Mouse (Mus musculus) common myeloid progenitor, adult 5-6 weeks (primary cell): ENCODE measurements around the gene Fnip2. TPM values are rescaled to one million over a fixed set of nuclear protein-coding genes. Genes with fewer than 3 reads are reported as not detected.

Experiments
- ATAC-seq: replicated peaks from 2 replicates; pipeline ENCODE4 v1.8.0; 2016; ENCODE audit warnings: low read depth, mild to moderate bottlenecking, moderate TSS enrichment, inconsistent platforms; ENCODE audit not compliant: poor library complexity, severe bottlenecking
- total RNA-seq: library from RNA; stranded (forward); fragments of 200-1000, 187-1606 nt; gene quantifications from 2 replicates; pipeline ENCODE4 v1.2.3, GENCODE M21; 2017

Fnip2 gene
- total RNA-seq, 1 experiment from 2014 or later, result 21.0 TPM

DNA sequence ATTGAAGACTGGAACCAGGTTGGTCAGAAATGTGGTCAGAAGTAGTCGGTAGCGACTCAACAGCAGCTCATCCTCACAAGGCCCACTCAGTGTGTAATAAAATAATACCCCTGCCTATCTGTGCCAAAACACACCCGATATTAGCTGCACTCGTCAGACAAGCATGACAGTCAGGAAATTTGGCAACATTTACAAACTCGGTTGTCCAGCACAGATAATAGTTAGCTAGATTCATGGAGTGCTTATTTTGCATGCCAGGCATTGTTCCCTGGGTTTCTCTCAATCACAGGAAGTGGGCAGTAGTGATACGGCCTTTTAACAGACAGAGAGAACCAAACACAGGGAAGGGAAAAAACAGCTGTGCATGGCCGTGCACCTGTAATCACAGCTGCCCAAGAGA, 30.6 kb downstream of the Fnip2 start:
- peak; percentile 37 for ATAC-seq

DNA sequence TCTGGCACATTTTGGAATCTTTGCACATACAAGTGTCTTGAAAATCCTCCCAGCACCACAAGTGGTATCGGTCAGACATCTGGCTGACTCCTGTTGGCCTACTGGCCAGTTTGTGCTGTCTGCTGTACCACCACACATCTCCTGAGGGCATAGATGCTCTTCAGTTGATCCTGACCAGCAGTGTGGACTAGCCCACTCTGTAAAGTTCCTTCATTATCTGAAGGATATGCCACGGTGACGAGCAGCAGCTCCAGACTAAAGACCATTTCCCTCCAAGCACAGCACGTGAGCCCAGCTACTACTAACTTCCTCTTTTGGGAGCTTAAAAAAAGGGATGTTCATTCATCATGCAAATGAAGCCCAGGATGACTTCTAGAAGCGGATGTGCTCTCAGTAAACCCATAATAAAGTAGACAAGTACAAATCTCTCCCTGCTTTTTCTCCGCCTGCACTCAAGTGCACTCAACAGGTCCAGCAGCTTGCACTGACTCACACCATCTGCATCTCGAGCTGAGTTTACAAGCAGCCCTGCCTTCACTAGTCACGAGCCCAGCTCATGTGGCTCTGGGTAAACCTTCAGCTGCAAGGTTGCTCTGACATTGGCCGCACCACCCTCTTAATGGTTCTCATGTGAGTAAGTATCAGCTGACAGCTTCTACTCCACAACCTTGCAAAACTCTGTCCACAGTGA, 35.9 kb downstream of the Fnip2 start:
- peak; percentile 86 for ATAC-seq

DNA sequence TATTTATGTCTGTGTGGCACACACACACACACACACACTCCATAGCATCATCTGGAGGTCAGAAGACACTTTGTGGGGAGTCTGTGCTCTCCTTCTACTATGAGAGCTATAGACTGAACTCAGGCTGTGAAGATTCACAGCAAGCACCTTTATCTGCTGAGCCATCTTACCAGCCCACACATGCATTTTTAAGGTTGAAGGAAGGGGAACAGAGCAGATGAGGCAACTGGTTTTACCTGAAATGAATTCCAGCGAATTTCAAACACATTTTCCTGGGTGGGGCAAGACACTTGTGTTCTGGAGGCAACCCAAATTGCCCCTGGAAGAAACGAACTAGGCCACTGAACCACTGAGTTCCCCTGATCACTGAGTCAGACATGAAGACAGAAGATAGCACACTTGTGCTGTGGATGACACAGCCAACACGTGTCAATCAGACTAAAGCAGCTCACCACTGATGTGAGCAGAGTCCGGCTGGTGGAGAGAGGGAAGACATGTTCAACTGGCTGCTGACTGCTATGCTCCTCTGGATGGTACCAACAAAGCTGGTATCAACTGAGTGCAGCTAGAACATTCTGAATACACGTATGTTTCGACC, 38.0 kb downstream of the Fnip2 start:
- ATAC-seq, result no peak

DNA sequence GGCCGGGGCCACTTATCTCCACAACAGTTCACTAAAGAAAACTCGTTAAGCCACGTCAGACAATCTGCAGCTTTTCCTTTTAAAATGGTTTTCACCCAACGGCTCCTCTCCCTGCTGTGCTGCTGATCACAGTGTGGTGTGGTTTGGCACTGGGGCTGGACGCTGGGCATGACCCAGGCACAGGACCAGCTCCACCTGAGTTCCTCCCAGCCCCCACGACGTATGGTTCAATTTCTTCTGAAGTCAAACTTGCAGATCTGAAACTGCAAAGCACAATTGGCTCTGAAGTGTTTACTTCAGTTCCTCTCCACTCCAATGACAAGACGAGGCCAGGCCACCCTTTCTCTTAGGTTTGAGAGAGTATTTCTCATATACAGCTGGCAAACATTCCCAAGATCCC, 39.1 kb downstream of the Fnip2 start:
- ATAC-seq, result no peak

DNA sequence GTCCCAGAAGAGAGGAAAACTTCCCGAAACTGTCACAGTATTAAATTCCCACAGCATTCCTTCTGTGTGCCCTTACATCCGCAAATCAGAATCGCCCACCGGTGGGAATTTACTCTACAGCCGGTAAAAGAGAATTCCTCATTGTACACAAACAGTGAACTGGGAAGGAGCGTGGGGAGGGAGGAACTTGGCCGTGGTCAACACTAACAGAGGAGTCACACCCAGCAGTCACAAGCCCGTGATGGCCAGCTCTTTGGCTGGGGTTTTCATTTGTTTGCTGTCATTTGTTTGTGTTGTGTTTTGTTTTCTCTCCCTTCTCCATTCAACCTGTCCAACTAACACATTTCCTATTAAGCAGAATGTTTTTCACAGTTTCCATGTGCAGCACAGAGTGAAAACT, 39.7 kb downstream of the Fnip2 start:
- ATAC-seq, result no peak

DNA sequence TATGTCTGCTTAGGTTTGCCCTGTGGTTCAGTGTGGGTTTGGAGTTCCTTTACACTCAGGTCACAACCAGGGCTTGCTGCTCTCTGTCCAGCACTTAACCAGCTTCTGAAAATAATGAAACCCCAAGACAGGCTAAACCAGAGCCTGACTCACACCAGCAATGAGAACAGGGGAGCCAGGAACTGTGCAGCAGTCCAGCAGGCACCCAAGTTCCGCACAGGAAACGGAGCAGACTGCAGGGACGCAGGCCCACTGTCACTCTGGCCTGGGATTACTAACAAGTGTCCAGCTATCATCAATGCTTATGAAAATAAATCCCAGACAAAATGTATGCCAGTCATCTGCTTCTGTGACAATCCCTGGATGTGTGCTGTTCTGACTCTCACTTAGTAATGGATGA, 40.1 kb downstream of the Fnip2 start:
- no peak for ATAC-seq

DNA sequence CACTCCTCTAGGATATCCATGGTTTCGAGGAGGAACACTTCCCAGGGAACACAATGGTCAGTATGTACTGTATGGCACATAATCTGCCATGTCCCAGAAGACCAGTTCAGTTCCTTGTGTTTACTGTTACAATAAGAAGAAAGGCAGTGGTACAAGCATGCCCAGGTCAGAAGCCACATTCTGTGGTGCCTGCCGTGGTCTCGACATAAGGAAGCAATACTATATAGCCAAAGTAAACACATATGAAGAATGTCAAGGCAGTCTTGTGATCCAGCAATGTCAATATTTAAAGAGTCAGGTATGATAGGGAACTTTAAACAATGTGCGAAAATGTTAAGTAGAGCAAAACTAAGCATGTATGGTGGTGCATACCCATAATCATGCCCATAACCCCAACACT, 44.2 kb downstream of the Fnip2 start:
- ATAC-seq, result no peak

DNA sequence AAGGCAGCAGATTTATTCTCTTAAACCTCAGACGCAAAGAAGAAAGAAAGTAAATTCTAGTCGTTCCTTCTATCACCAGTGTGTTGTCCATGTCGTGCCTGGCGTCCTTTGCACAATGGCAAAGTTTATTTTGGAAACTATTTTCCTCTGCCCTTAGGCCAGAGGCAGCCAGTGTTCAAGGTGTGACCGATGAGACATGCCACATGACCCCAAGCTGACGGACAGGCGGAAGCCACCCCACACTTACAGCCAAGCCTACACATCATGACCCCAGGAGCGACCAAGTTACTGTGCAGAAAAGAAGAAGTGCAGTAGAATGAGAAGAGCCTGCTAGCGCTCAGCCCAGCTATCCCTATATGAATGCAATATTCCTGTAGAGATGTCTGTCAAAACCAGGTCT, 47.7 kb downstream of the Fnip2 start:
- ATAC-seq, result peak; percentile 34; the same call in 1 of the 2 replicates

DNA sequence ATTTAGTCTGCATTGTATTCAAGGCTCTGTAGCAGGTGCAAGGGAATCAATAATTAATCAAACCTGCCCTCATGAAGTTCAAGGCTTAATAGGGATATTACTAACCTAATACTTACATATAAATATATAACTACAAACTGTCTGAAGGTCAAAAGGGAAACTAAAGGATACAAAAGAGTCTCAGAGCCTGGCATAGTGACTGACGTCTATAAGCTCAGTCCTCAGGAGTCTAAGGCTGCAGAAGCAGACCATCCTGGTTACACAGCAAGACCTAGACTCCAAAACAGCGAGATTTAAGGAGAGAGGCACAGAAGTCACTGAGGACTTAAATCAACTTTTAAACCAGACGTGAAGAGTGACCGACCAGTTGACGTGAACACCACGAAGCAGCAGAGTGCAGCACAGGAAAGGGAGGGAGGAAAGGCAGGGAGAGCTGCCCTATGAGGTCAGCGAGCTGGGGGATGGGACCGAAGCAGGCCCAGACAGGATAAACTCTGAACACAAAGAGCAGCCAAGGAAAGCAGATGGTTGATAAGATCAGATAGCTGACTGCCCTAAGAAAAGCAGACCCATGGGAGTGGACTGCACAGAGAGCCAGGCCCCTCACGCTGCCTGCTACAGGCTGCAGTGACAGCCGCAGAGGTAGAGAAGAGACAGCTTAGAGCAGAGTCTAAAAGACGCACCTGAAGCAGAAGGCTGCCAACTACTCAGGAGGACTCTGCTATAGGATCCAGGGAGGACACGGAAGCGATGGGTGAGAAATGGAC, 48.7 kb downstream of the Fnip2 start:
- peak; percentile 60 for ATAC-seq

DNA sequence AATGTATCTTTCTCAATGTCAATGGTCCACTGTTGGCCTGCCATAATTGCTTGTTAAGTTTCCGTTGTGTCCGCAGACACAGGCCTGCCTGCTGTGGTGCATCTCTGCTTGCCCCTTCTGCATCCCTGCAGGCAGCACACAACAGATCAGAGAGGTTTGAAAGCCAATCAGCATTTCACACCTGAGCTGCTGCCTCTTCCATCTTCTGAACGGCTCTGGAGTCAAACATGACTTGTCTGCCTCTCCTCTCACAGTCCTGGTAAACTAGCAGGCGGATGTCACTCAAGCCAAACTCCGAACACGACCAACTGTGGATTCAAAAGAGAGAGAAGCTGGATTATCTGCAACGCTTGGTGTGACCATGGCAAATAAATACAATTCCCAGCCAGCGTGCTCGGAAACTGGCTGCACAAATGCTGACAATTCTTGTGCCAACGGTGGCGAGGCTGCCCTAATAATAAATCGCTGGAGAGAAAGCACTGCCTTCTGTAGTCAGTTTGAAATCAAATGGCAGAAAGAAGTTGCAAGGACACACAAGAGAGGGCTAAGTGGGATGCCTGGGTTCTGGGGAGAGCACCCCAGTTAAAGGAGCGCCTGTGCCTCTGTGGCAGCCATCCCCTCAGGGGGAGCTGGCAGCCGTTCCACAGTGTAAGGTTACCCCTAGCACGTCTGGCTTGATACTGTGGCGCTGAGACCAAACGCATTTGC, 49.6 kb downstream of the Fnip2 start:
- no peak for ATAC-seq

DNA sequence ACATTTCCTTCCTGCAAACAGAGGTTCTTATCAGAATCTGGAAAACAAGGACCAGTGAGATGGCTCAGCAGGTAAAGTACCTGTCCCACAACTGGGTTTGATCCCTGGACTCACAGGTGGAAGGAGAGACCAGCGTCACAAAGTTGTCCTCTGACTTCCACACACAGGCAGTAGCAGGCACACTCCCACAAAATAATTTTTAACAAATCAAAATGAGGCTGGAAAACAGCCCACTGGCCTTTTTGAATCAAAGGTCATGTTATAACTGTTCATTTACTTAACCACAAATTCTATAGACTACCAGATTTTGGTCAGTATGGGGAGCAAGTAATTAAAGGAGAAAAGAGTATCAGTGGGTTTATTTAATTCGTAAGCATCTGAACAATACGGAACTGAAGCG, 50.6 kb downstream of the Fnip2 start:
- no peak for ATAC-seq

DNA sequence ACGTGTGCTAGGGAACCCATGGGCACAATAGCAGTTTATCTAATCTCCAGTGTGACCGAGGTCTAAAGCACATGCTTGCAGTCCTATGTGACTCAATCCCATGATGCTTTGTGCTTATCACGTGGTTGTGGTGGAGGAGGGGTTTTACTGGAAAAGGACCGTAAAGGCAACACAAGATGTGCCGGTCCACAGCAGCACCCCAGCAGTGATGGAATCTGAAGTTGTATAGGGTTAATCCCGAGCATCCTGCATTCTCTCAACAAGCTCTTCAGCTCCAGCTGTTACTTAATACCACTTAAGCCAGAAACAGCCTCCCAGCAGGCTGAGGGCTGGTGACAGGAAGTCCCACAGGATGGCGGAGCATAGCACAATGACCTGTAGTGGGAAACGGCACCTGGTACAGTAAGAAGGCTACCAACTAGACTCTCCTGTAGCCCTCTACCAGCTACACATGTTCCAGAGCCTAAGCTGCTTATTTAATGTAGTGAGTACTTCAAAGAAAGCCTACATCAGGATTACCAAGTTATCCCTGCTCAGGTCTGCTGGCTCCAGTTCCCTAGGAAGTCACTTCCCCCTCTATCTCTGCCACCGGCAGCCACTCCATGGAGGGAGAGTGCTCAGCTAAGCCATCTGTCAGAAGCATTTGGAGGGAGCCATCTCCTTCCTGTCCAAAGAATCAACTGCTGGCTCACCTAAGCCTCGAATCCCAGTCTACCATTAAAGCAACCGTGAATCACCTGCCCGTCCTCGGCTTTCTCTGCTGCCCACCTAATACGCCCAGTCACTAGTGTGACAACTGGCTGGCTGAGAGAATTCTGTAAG, 51.3 kb downstream of the Fnip2 start:
- no peak for ATAC-seq

DNA sequence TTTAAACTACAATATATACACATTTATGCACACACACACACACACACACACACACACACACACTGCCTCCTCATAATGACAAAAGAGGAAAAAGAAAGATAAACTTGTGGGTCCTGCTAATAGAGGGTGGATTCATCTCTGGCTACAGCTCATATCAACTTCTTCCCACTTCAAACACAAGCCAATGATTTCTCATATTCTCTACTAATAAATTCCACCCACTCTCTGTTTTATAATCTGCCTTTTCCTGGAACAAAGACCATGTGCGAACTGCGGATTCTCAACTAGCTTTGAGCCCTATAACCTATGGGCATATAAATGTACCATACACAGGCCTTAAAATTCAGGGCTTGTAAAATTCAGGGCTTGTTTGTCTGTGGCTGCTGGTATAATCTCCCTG, 53.3 kb downstream of the Fnip2 start:
- no peak for ATAC-seq

DNA sequence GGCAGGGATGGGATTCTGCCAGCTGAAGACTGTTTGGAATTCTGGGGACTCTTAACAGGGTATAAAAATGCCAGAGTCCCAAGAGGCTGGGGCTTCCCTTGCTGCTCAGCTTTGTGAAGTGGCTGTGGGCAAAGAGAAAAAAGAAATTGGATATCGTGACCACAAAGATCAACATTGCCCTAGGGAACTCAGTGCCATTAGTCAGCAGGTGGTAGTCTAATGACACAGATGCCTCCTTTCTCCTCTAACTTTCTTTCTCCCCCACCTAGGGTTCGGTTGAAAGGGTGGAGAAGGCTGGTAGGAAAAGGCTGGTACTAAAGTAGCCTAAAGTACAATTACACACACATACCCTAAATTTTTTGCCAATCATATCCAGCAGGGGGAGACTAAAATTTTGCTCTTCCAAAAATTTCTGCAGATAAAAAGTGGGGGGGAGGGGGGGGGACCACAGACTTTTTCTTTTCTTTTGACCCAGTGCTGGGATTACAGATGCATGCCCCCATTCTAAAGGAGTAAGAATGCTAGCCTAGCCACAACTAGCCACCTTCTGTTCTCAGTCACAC, 66.3 kb downstream of the Fnip2 start:
- ATAC-seq, result no peak

DNA sequence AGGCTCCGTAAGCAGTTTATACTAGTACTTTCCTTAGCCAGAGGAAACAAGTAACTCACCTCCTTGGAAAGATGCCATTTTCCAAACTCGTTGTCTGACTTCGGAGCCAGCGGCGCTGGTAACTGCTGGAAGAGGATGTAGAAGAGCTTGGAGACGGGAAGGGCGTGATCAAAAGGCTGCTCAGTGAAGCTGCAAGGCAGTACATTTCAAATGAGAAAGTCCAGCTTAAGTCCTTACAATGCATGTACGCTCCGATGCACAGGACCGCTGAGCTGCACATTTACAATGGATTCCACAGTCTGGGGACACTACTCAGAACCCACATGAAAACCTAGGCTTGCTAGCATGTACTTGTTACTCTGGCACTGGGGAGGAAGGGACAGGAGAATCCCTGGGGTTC, 67.3 kb downstream of the Fnip2 start:
- no peak for ATAC-seq

DNA sequence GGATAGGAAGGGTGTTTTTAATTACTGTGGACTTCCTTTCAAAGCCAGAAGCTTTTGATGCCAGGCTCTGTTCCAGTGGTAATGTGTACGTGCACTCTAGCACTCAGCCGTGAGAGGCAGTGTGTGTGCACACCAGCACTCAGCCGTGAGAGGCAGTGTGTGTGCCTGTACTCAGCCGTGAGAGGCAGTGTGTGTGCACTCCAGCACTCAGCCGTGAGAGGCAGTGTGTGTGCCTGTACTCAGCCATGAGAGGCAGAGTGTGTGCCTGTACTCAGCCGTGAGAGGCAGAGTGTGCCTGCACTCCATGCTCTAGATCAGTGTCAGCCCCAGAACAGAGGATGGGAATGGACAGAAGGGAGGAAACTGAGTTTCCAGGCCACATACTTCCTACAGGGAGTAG, 70.9 kb downstream of the Fnip2 start:
- no peak for ATAC-seq

DNA sequence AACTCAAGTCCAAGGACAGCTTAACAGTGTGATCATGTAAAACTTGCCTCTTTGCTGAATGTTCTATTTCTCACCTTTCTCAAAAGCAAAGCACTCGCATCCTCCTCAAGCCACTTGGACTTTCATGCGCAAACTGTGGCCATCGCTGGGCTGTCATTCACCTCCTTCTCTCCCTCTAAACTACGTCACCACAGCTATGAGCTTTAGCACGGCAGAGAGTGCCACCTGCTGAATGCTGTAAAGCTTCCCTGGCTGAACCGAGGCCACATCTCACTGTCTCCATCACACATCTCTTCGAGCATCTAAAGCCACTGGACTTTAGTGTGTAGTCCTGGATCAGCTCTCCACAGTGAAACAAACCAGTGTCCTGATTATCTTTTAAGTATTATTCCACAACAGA, 72.4 kb downstream of the Fnip2 start:
- no peak for ATAC-seq

DNA sequence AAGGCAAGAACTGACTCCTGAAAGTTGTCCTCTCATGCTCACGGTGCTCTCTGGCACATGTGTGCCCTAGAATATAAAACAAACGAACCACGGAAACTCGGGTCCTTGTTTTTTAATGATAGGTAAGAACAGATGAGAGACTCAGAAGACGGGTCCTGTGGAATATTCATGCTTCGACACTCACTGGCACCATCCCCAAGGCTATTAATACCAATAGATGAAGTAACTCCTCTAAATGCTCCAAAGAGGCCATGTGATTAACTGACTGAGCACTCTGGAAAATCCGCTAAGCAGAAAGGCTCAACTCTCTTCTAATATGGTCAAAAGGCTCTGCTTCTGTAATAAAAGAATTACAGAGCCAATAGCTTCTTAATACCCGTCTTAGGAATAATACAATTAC, 73.6 kb downstream of the Fnip2 start:
- no peak for ATAC-seq

DNA sequence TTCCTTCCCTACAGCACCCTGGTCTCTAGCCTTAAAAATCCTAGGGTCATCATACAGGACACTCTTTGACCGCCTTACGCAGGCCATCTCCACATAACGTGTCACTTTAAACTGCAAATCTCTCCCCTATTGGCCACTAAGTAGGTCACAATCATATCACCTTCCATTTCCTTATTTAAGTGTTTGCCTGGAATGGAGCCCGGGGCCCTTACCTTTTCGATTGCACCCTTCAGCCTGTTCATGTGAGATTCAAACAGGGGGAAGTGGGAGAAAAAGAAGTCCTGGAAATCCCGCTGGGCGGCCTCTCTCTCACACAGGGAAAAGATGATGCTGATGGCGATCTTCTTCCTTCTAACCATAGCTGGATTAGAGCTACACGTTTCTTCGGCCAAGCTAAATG, 74.5 kb downstream of the Fnip2 start:
- no peak for ATAC-seq

DNA sequence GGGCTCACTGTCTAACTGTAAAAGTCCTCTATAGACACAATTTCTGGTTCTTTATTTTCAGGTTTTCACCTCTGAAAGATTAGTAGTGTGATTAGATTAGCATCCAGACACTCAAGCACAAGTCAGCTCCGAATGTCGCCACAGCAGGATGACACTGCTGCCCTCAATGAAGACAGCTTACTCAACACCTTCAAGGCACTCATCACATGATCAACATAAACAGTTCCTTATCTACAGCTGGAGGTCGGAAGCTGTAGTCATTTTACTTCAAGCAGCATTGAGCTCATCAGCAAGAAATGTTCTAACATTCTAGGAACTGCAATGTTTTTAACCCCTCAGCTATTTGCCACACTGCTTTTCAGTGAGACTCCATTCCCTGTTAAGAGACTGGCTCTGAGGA, 76.0 kb downstream of the Fnip2 start:
- no peak for ATAC-seq
